Mouse (Mus musculus): ENCODE measurements at regions not wholly inside any gene's neighbourhood (a gene's known extent, or its start where the extent isn't known, plus 50 kb on each side); places are given as distances from the start of the nearest gene placed in this dataset.

DNA sequence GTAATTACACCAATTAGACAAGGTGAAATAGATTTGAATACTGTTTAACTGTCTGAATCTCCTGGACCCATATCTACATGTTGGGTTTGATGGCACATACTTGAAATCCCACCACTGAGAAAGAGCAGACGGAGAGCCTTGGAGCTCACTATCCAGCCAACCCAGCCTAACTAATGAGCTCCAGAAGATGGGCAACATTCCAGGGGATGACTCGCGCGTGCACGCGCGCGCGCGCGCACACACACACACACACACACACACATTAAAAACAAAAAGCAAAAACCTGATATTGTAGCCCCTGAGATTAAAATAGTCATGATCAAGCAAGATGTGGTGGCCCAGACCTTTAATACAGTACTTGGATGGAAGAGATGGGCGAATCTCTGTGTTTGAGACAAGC, 243.3 kb upstream of the Tbl1xr1 start:
- ATAC-seq (ENCODE audit: low FRiP score) (no peak), DNase-seq (ENCODE audit: low spot score, missing footprints) (no peak)
- no peak overlapping the region for H3K4me2 ChIP-seq
- H3K9me3 ChIP-seq (ENCODE audit: control insufficient read depth, low read length): no peaks in the 10 kb centered on the region
- H3K27ac ChIP-seq (ENCODE audit: low read depth, low read length): no peak overlapping the region
- WGBS: 95% methylated on average over 12 of the region's 12 CpGs
- H3K4me3 ChIP-seq (ENCODE audit: low read depth, low read length): no peak overlapping the region
- no peaks in the 10 kb centered on the region for H3K36me3 ChIP-seq (ENCODE audit: control insufficient read depth, insufficient read depth, low read length)
- H3K4me1 ChIP-seq (ENCODE audit: control insufficient read depth, insufficient read depth, low read length): no peaks in the 10 kb centered on the region
- no peak overlapping the region for H3K9ac ChIP-seq (ENCODE audit: low read length)
- no peaks in the 10 kb centered on the region for H3K27me3 ChIP-seq (ENCODE audit: control insufficient read depth, insufficient read depth, low read length)

DNA sequence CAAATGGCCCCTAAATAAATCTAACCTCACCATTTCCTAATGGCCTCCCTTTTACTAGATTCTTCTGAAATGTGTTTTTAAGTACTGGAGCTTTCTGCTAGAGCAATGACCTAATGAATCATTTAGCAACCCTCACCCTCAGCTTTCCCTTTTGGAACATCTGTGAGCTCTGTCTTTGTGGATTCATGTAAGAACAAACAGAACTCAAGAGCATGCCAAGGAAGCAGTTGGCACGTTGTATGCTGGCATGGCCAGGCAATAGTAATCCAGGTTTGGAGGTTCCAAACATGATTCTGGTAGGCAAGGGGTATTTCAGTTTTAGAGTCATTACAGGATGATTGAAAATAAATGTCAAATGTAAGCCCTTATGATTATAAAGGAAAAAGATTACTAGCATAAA, 240.9 kb upstream of the Tbl1xr1 start:
- Histone ChIP-seq H3K4me3 (ENCODE audit: low read depth, low read length) (no peak overlapping the region), H3K9me3 (ENCODE audit: control insufficient read depth, low read length) (no peaks in the 10 kb centered on the region), H3K4me1 (ENCODE audit: control insufficient read depth, insufficient read depth, low read length) (no peaks in the 10 kb centered on the region; the same call in 1 of the 2 replicates), H3K9ac (ENCODE audit: low read length) (no peak overlapping the region), H3K27ac (ENCODE audit: low read depth, low read length) (no peak overlapping the region), H3K4me2 (no peak overlapping the region), H3K27me3 (ENCODE audit: control insufficient read depth, insufficient read depth, low read length) (no peaks in the 10 kb centered on the region), H3K36me3 (ENCODE audit: control insufficient read depth, insufficient read depth, low read length) (no peaks in the 10 kb centered on the region)
- WGBS: 96% methylated on average over 1 of the region's 1 CpGs
- ATAC-seq (ENCODE audit: low FRiP score) (no peak), DNase-seq (ENCODE audit: low spot score, missing footprints) (no peak)

DNA sequence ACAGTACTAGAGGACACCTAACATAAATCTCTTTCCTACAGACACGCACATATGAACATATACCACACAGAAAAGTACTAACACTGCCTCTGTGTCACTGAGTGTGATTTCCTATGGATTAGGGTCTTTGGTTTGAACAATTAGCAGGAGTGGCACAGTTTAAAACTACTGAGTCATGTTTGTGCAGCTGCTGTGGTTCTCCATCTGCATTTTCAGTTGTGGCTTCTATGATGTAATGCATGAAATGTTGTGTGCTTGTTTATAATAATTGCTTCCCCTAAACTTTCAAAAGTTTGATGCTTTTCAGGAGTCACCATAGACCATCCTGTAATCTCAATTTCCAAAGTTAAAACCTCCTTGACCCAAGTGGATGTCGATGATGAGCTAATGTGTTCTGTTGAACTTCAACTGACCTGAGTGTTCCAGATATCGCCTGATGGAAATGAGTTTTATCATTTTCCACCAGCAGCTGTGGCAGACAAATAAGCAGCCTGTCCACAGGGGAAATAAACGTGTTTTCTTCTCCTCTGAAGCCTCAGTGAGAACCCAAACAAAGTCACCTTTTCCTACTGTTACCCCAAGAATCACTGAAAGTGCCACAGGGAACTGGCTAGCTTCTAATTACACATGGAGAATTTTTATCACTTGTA, 239.0 kb upstream of the Tbl1xr1 start:
- no peaks in the 10 kb centered on the region for H3K36me3 ChIP-seq (ENCODE audit: control insufficient read depth, insufficient read depth, low read length)
- no peak overlapping the region for H3K4me2 ChIP-seq
- H3K9ac ChIP-seq (ENCODE audit: low read length): no peak overlapping the region
- no peak overlapping the region for H3K4me3 ChIP-seq (ENCODE audit: low read depth, low read length)
- no peak for ATAC-seq (ENCODE audit: low FRiP score)
- no peak overlapping the region for H3K27ac ChIP-seq (ENCODE audit: low read depth, low read length)
- WGBS: 79% methylated on average over 4 of the region's 4 CpGs
- H3K9me3 ChIP-seq (ENCODE audit: control insufficient read depth, low read length): no peaks in the 10 kb centered on the region
- DNase-seq (ENCODE audit: low spot score, missing footprints): no peak
- no peaks in the 10 kb centered on the region; the same call in 1 of the 2 replicates for H3K4me1 ChIP-seq (ENCODE audit: control insufficient read depth, insufficient read depth, low read length)
- H3K27me3 ChIP-seq (ENCODE audit: control insufficient read depth, insufficient read depth, low read length): no peaks in the 10 kb centered on the region

DNA sequence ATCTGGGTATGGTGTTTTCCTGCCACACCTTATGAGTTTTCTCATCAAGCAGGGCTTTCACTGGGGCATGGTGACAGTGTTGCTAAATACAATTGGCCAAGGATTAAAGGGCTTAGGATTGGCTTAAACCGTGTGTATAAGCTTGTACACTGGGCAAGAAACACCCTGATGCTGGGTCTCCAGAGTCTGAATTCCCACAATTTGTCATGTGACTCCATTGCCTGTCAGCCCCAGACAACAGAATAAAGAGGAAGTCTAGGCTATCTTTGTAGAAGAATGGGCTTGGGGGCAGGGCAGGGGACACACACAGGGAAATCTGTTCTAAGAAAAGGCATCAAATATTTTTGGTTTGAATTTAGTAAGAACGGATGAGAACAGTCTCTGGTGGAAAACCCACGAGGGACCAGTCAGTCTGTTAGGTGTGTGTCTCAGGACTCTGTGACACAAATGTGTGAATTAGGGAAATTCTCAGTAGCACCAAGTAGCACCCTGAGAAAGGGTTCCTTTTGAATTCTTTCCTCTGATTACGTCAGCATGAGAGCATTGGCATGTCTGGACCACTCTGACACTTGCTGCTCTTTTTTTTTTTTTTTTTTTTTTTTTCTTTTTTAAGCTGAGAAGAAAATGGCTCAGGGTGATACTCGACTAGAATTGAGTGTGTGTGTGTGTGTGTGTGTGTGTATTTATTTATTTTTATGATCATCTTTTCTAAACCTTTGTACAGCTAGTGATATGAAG, 235.5 kb upstream of the Tbl1xr1 start:
- no peaks in the 10 kb centered on the region for H3K27me3 ChIP-seq (ENCODE audit: control insufficient read depth, insufficient read depth, low read length)
- ATAC-seq (ENCODE audit: low FRiP score): peak; percentile 71
- WGBS: 30% methylated on average over 5 of the region's 5 CpGs
- DNase-seq (ENCODE audit: low spot score, missing footprints): peak; percentile 84
- H3K27ac ChIP-seq (ENCODE audit: low read depth, low read length): no peak overlapping the region
- no peaks in the 10 kb centered on the region for H3K9me3 ChIP-seq (ENCODE audit: control insufficient read depth, low read length)
- no peak overlapping the region for H3K4me3 ChIP-seq (ENCODE audit: low read depth, low read length)
- H3K36me3 ChIP-seq (ENCODE audit: control insufficient read depth, insufficient read depth, low read length): no peaks in the 10 kb centered on the region
- no peaks in the 10 kb centered on the region; the same call in 1 of the 2 replicates for H3K4me1 ChIP-seq (ENCODE audit: control insufficient read depth, insufficient read depth, low read length)
- H3K4me2 ChIP-seq: no peak overlapping the region
- no peak overlapping the region for H3K9ac ChIP-seq (ENCODE audit: low read length)

DNA sequence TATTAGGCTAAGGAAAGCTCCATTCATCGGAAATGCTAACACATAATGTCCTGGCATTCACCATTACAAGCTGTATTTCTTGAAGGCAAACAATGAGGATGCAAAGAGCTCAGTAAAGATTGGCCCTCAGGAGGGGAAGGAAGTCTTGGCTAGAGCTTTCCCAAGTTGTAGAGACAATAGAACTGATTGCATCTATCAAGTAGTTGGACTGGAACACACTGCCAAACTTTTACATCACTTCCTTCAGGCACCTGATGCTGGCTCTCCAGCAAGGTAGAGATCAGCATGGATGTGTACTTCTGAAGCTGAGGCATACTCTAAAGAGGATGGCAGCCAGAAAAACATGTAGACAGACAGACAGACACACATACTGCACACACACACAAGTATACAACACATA, 234.9 kb upstream of the Tbl1xr1 start:
- no peak overlapping the region for H3K4me2 ChIP-seq
- WGBS: 55% methylated on average over 1 of the region's 1 CpGs
- H3K27ac ChIP-seq (ENCODE audit: low read depth, low read length): no peak overlapping the region
- no peaks in the 10 kb centered on the region for H3K27me3 ChIP-seq (ENCODE audit: control insufficient read depth, insufficient read depth, low read length)
- no peaks in the 10 kb centered on the region for H3K36me3 ChIP-seq (ENCODE audit: control insufficient read depth, insufficient read depth, low read length)
- DNase-seq (ENCODE audit: low spot score, missing footprints) (no peak), ATAC-seq (ENCODE audit: low FRiP score) (no peak)
- no peaks in the 10 kb centered on the region; the same call in 1 of the 2 replicates for H3K4me1 ChIP-seq (ENCODE audit: control insufficient read depth, insufficient read depth, low read length)
- H3K9me3 ChIP-seq (ENCODE audit: control insufficient read depth, low read length): no peaks in the 10 kb centered on the region
- no peak overlapping the region for H3K4me3 ChIP-seq (ENCODE audit: low read depth, low read length)
- no peak overlapping the region for H3K9ac ChIP-seq (ENCODE audit: low read length)

DNA sequence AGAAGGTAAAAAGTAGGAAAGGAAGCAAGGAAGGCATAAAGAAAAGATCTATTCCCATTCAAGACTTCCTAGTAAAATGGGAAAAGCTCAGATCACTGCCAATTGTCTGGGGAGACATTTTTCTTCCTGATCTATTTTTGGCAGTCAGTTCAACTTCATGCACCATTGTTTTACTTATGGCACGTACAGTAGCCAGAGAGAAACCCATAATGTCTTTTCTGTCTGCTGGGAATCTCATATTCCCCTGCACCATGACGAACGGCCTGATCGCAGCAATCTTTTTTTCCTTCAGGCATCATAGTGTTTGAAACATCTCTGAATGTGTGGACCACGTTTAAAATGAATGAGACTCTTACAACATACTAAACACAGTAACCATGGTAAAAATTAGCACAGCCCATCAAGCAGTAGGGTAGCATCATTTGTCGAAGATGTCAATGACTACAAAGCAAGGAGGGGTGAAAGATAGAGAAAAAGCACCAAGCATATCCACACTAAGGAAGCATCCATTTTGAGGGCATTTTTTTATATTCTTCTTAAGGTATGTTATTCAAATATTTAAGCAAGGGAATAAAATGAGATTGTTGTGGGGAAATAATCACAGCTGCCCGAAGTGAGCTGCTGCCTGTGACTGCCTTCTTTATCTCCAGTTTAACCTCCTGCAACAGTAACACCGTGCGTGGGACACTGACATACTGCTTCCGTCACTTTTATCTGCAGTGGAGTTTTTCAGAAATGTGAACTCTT, 233.7 kb upstream of the Tbl1xr1 start:
- Histone ChIP-seq H3K36me3 (ENCODE audit: control insufficient read depth, insufficient read depth, low read length) (no peaks in the 10 kb centered on the region), H3K4me1 (ENCODE audit: control insufficient read depth, insufficient read depth, low read length) (no peaks in the 10 kb centered on the region; the same call in 1 of the 2 replicates), H3K27me3 (ENCODE audit: control insufficient read depth, insufficient read depth, low read length) (no peaks in the 10 kb centered on the region), H3K9ac (ENCODE audit: low read length) (no peak overlapping the region), H3K27ac (ENCODE audit: low read depth, low read length) (no peak overlapping the region), H3K4me3 (ENCODE audit: low read depth, low read length) (no peak overlapping the region), H3K9me3 (ENCODE audit: control insufficient read depth, low read length) (no peaks in the 10 kb centered on the region), H3K4me2 (no peak overlapping the region)
- no peak for ATAC-seq (ENCODE audit: low FRiP score)
- 83% methylated on average over 10 of the region's 10 CpGs for WGBS
- DNase-seq (ENCODE audit: low spot score, missing footprints): no peak

DNA sequence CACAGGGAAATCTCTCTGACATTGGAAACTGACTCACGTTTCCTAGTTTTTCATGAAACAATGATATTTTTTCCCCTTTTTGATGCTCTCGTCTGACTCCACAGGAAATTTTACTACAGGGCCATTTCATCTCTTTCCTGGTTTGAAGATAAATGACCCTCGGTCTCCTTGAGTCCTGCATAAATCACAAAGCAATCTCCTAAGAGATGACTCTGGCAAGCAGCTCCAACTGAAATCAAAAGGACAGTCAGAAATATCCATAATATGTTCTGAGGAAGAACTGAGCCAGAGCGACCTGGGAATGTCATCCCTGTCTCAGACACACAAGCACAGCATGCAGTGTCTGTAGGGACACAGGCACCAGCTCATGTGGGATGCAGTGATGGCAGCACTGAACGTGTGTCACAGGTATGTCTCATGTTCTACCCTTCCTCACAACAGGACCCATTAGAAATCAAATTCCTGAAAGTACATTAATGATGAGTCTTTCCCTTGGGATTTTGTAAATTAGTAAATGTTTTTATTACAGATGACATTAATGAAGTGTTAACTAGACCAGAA, 233.1 kb upstream of the Tbl1xr1 start:
- H3K4me3 ChIP-seq (ENCODE audit: low read depth, low read length): no peak overlapping the region
- 79% methylated on average over 5 of the region's 5 CpGs for WGBS
- no peaks in the 10 kb centered on the region; the same call in 1 of the 2 replicates for H3K4me1 ChIP-seq (ENCODE audit: control insufficient read depth, insufficient read depth, low read length)
- no peak for DNase-seq (ENCODE audit: low spot score, missing footprints)
- no peak overlapping the region for H3K27ac ChIP-seq (ENCODE audit: low read depth, low read length)
- ATAC-seq (ENCODE audit: low FRiP score): no peak
- H3K4me2 ChIP-seq: no peak overlapping the region
- H3K9ac ChIP-seq (ENCODE audit: low read length): no peak overlapping the region
- no peaks in the 10 kb centered on the region for H3K27me3 ChIP-seq (ENCODE audit: control insufficient read depth, insufficient read depth, low read length)
- no peaks in the 10 kb centered on the region for H3K36me3 ChIP-seq (ENCODE audit: control insufficient read depth, insufficient read depth, low read length)
- H3K9me3 ChIP-seq (ENCODE audit: control insufficient read depth, low read length): no peaks in the 10 kb centered on the region

DNA sequence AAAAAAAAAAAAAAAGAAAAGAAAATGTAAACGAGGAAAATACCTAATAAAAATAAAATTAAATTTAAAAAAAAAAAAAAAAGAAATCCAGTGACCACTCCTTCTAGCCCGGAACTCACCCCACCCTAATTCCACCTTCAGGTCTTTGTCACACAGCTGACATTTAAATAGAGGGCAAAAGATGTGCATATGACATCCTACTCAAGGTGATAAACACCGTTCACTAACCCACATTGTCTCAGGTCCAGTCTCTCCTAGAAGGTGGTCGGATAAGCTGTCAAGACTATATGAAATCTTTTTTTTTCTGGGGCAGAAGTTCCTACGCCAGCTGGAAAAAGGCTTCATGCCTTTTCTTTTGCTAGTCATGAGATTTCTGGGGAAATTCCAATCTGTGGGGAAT, 226.6 kb upstream of the Tbl1xr1 start:
- Histone ChIP-seq H3K9me3 (ENCODE audit: control insufficient read depth, low read length) (no peaks in the 10 kb centered on the region), H3K4me1 (ENCODE audit: control insufficient read depth, insufficient read depth, low read length) (no peaks in the 10 kb centered on the region), H3K9ac (ENCODE audit: low read length) (no peak overlapping the region), H3K36me3 (ENCODE audit: control insufficient read depth, insufficient read depth, low read length) (no peaks in the 10 kb centered on the region), H3K4me3 (ENCODE audit: low read depth, low read length) (no peak overlapping the region), H3K27me3 (ENCODE audit: control insufficient read depth, insufficient read depth, low read length) (no peaks in the 10 kb centered on the region), H3K4me2 (no peak overlapping the region), H3K27ac (ENCODE audit: low read depth, low read length) (no peak overlapping the region)
- DNase-seq (ENCODE audit: low spot score, missing footprints): no peak
- ATAC-seq (ENCODE audit: low FRiP score): no peak
- 89% methylated on average over 5 of the region's 5 CpGs for WGBS

DNA sequence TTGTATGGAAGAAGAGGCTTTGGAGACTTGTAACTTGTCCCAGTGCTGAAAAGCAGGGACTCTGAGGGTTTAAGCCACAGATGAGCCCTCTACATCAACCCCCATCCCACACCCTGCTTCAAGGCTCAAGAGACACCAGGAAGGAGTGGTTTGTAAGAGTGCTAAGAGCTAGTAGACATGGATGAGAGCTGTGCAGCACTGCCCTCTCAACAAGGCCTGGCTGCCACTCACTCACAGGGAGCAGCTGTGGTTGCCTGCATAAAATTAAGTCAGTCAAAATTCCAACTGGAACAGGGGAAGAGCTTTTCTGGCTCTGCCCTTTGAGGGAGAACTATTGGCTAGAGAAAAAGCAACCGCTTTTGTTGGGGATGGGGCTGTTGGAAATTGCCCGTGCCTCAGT, 225.5 kb upstream of the Tbl1xr1 start:
- H3K4me2 ChIP-seq: no peak overlapping the region
- no peak overlapping the region for H3K9ac ChIP-seq (ENCODE audit: low read length)
- no peaks in the 10 kb centered on the region for H3K9me3 ChIP-seq (ENCODE audit: control insufficient read depth, low read length)
- H3K4me3 ChIP-seq (ENCODE audit: low read depth, low read length): no peak overlapping the region
- no peak overlapping the region for H3K27ac ChIP-seq (ENCODE audit: low read depth, low read length)
- no peaks in the 10 kb centered on the region for H3K27me3 ChIP-seq (ENCODE audit: control insufficient read depth, insufficient read depth, low read length)
- DNase-seq (ENCODE audit: low spot score, missing footprints) (no peak), ATAC-seq (ENCODE audit: low FRiP score) (0 out of 2 replicates have a peak, but pooled peaks have one; percentile 48)
- H3K4me1 ChIP-seq (ENCODE audit: control insufficient read depth, insufficient read depth, low read length): no peaks in the 10 kb centered on the region
- WGBS: 93% methylated on average over 2 of the region's 2 CpGs
- H3K36me3 ChIP-seq (ENCODE audit: control insufficient read depth, insufficient read depth, low read length): no peaks in the 10 kb centered on the region
